Mouse (Mus musculus) forebrain, embryonic 11.5 days (tissue): ENCODE data around the gene Msh6. TPM values are rescaled to one million over a fixed set of nuclear protein-coding genes. Genes with fewer than 3 reads are reported as not detected.
"Not testable (repeated sequence)": the region's sequence is repeated elsewhere in the genome, so short reads cannot be mapped to it uniquely, and the experiment has no call there.

ENCODE experiments used
- ATAC-seq: fragments of 200-750 bp; cut with Nextera tagmentation; replicated peaks from 2 replicates; pipeline ENCODE4 v1.8.0; 2017; ENCODE audit warnings: moderate TSS enrichment; ENCODE audit not compliant: low FRiP score
- DNase-seq: peaks from one replicate; pipeline ENCODE4 v3.0.0-alpha.2; 2017; ENCODE audit warnings: low spot score
- H3K27ac ChIP-seq: fragments of 300-500 bp; sonication (generic); 2 replicates; pipeline ENCODE4 v1.5.1; 2014; ENCODE audit warnings: low read depth, low read length
- H3K27me3 ChIP-seq: fragments of 300-500 bp; sonication (generic); 2 replicates; pipeline ENCODE4 v1.6.1; 2014; ENCODE audit warnings: mild to moderate bottlenecking, low read length, mixed read lengths; ENCODE audit not compliant: control insufficient read depth, insufficient read depth
- H3K36me3 ChIP-seq: fragments of 300-500 bp; sonication (generic); 2 replicates; pipeline ENCODE4 v1.6.1; 2014; ENCODE audit warnings: mild to moderate bottlenecking, low read length, moderate library complexity, mixed read lengths; ENCODE audit not compliant: control insufficient read depth, insufficient read depth
- H3K4me1 ChIP-seq: fragments of 300-500 bp; sonication (generic); replicated peaks from 2 replicates; pipeline ENCODE4 v1.6.1; 2014; ENCODE audit warnings: low read length, mixed read lengths; ENCODE audit not compliant: control insufficient read depth, insufficient read depth
- H3K4me2 ChIP-seq: fragments of 300-500 bp; sonication (generic); 2 replicates; pipeline ENCODE4 v1.6.1; 2014; ENCODE audit warnings: low read depth, mild to moderate bottlenecking, low read length, moderate library complexity, mixed read lengths; ENCODE audit not compliant: severe bottlenecking
- H3K4me3 ChIP-seq: fragments of 300-500 bp; sonication (generic); 2 replicates; pipeline ENCODE4 v1.5.1; 2014; ENCODE audit warnings: low read depth, low read length
- H3K9ac ChIP-seq: fragments of 300-500 bp; sonication (generic); 2 replicates; pipeline ENCODE4 v1.6.1; 2014; ENCODE audit warnings: low read length
- H3K9me3 ChIP-seq: fragments of 300-500 bp; sonication (generic); 2 replicates; pipeline ENCODE4 v1.6.1; 2016; ENCODE audit warnings: low read length, mixed read lengths; ENCODE audit not compliant: control insufficient read depth
- WGBS: fragments of 180-500 bp; shearing (Covaris S2); extraction: QIAGEN DNeasy Blood & Tissue Kit; methylation state at CpG from one replicate; pipeline ENCODE4 v1.1.7; 2014; 5-methylcytosine and 5-hydroxymethylcytosine counted together
- polyA plus RNA-seq: library from polyadenylated mRNA; unstranded; fragments of >200 nt; fragmentation: Nextera tagmentation; extraction: Ambion mirVana; gene quantifications from 2 replicates; pipeline ENCODE4 v1.2.1, GENCODE M21; 2014

The Msh6 gene
- polyA plus RNA-seq, 1 experiment from 2014 or later: 104 TPM

GRCm38 (mm10) chr17:87975229-87975853 lies 479 bp downstream of the Msh6 start:
- peak; percentile 81 for DNase-seq

GRCm38 (mm10) chr17:87976154-87976806 lies 1.4 kb downstream of the Msh6 start:
- ATAC-seq (no peak), DNase-seq (no peak)
- whole genome bisulfite sequencing: 78% methylated on average over 9 of the region's 9 CpGs
- H3K9me3 ChIP-seq: no peaks in the 10 kb centered on the region
- no peaks in the 10 kb centered on the region; the same call in 1 of the 2 replicates for H3K4me1 ChIP-seq
- no peaks in the 10 kb centered on the region for H3K27me3 ChIP-seq
- no peak overlapping the region for H3K27ac ChIP-seq
- H3K9ac ChIP-seq: peak overlapping the region; percentile 95
- peak overlapping the region; percentile 68 for H3K4me2 ChIP-seq
- no peaks in the 10 kb centered on the region; the same call in 1 of the 2 replicates for H3K36me3 ChIP-seq
- H3K4me3 ChIP-seq: peak overlapping the region; percentile 95

More at GRCm38 (mm10) chr17:87975229-87975853, 479 bp downstream of the Msh6 start:
- peak; percentile 62 for ATAC-seq
- Histone ChIP-seq H3K27me3 (no peaks in the 10 kb centered on the region), H3K27ac (peak overlapping the region; percentile 78), H3K36me3 (no peaks in the 10 kb centered on the region), H3K4me3 (peak overlapping the region; percentile 95), H3K4me1 (no peaks in the 10 kb centered on the region; the same call in 1 of the 2 replicates), H3K9ac (peak overlapping the region; percentile 95), H3K9me3 (no peaks in the 10 kb centered on the region), H3K4me2 (peak overlapping the region; percentile 68)
- WGBS: 1% methylated on average over 56 of the region's 68 CpGs

DNA sequence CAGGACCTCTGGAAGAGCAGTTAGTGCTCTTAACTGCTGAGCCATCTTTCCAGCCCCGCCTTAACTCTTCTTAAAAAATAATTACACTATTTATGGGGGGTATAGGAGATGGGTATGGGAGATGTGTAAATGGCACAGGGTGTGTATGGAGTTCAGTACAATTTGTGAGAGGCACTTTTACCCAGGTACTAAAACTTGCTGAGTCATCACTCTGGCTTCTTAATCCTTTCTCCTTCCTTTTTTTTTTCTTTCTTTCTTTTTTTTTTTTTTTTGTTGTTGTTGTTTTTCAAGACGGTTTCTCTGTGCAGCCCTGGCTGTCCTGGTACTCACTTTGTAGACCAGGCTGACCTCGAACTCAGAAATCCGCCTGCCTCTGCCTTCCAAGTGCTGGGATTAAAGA lies 2.1 kb downstream of the Msh6 start:
- not testable (repeated sequence) for H3K4me1 ChIP-seq, H3K9me3 ChIP-seq, H3K4me3 ChIP-seq, H3K27me3 ChIP-seq, ATAC-seq, H3K27ac ChIP-seq, H3K36me3 ChIP-seq, H3K4me2 ChIP-seq, H3K9ac ChIP-seq, DNase-seq
- WGBS: 84% methylated on average over 4 of the region's 4 CpGs

- H3K36me3 ChIP-seq, H3K9ac ChIP-seq: not testable (repeated sequence)
- WGBS: 82% methylated on average over 1 of the region's 1 CpGs
Measured at GRCm38 (mm10) chr17:87979696-87980095, 4.8 kb downstream of the Msh6 start.

DNA sequence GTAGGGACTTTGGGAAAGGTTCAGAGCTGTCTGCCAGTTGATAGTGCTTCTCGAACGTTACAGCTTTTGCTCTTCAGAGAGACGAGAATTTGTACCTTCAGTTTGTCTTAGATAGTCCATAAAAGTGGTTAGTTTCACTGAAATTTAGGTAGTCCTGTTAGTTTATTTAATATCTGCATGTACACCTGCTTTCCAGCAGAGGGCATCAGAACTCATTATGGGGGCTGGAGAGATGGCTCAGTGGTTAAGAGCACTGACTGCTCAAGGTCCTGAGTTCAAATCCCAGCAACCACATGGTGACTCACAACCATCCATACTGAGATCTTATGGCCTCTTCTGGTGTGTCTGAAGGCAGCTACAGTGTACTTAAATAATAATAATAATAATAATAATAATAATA lies 7.2 kb downstream of the Msh6 start:
- Histone ChIP-seq H3K27ac (no peak overlapping the region), H3K27me3 (no peaks in the 10 kb centered on the region), H3K4me1 (no peaks in the 10 kb centered on the region), H3K4me3 (no peak overlapping the region), H3K9ac (no peak overlapping the region), H3K4me2 (no peak overlapping the region), H3K36me3 (peaks cover 2% of the 10 kb centered on the region), H3K9me3 (no peaks in the 10 kb centered on the region)
- no peak for ATAC-seq
- 93% methylated on average over 3 of the region's 3 CpGs for WGBS
- DNase-seq: no peak

More at GRCm38 (mm10) chr17:87979696-87980095, 4.8 kb downstream of the Msh6 start:
- not testable (repeated sequence) for H3K4me2 ChIP-seq, DNase-seq, H3K27me3 ChIP-seq, H3K9me3 ChIP-seq, H3K27ac ChIP-seq, H3K4me1 ChIP-seq, ATAC-seq, H3K4me3 ChIP-seq

- no peak overlapping the region for H3K9ac ChIP-seq
- H3K4me2 ChIP-seq: no peak overlapping the region
- no peak for DNase-seq
- no peak for ATAC-seq
- no peak overlapping the region for H3K27ac ChIP-seq
- H3K27me3 ChIP-seq: no peaks in the 10 kb centered on the region
- no peaks in the 10 kb centered on the region for H3K9me3 ChIP-seq
- H3K36me3 ChIP-seq: peaks cover 8% of the 10 kb centered on the region
- H3K4me3 ChIP-seq: no peak overlapping the region
- no peaks in the 10 kb centered on the region for H3K4me1 ChIP-seq
- 81% methylated on average over 4 of the region's 4 CpGs for WGBS
Measured at GRCm38 (mm10) chr17:87983313-87983712, 8.5 kb downstream of the Msh6 start.

DNA sequence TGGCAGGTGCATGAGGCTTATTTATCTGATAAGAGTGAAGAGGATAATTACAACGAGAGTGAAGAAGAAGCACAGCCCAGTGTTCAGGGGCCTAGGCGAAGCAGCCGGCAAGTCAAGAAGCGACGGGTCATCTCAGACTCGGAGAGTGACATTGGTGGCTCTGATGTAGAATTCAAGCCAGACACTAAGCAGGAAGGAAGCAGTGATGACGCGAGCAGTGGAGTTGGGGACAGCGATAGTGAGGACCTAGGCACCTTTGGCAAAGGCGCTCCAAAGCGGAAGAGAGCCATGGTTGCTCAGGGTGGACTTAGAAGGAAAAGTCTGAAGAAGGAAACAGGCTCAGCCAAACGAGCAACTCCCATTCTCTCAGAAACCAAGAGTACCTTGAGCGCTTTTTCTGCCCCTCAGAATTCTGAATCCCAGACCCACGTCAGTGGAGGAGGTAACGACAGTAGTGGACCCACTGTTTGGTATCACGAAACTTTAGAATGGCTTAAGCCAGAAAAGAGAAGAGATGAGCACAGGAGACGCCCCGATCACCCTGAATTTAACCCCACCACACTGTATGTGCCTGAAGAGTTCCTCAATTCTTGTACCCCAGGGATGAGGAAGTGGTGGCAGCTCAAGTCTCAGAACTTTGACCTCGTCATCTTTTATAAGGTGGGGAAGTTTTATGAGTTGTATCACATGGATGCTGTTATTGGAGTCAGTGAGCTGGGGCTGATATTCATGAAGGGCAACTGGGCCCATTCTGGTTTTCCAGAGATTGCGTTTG lies 9.8 kb downstream of the Msh6 start:
- WGBS: 95% methylated on average over 20 of the region's 20 CpGs
- no peak overlapping the region for H3K4me3 ChIP-seq
- ATAC-seq: no peak
- no peak for DNase-seq
- peaks cover 8% of the 10 kb centered on the region for H3K36me3 ChIP-seq
- H3K9ac ChIP-seq: no peak overlapping the region
- H3K9me3 ChIP-seq: no peaks in the 10 kb centered on the region
- no peaks in the 10 kb centered on the region for H3K27me3 ChIP-seq
- H3K4me2 ChIP-seq: no peak overlapping the region
- no peak overlapping the region for H3K27ac ChIP-seq
- H3K4me1 ChIP-seq: no peaks in the 10 kb centered on the region

GRCm38 (mm10) chr17:87985916-87986315 lies 11.1 kb downstream of the Msh6 start:
- H3K27me3 ChIP-seq: no peaks in the 10 kb centered on the region
- DNase-seq (no peak), ATAC-seq (no peak)
- H3K36me3 ChIP-seq: peaks cover 10% of the 10 kb centered on the region
- H3K4me2 ChIP-seq: no peak overlapping the region
- no peaks in the 10 kb centered on the region for H3K4me1 ChIP-seq
- H3K9me3 ChIP-seq: no peaks in the 10 kb centered on the region
- H3K4me3 ChIP-seq: no peak overlapping the region
- no peak overlapping the region for H3K27ac ChIP-seq
- 93% methylated on average over 8 of the region's 8 CpGs for WGBS
- H3K9ac ChIP-seq: no peak overlapping the region
